Mouse (Mus musculus): ENCODE data around the gene Gm13420. TPM values are rescaled to one million over a fixed set of nuclear protein-coding genes. Genes with fewer than 3 reads are reported as not detected.

The Gm13420 gene
- total RNA-seq (2023), result not detected in 2 replicates

GRCm38 (mm10) chr2:29751497-29751896, at the start of gene Gm13420:
Gene Gm13420 (minus strand): TSS chr2:29751685.

GRCm38 (mm10) chr2:29787937-29788681, 36.6 kb upstream of the Gm13420 start, which contains the start of gene Trub2:
Gene Trub2 (minus strand): TSS chr2:29788502.

GRCm38 (mm10) chr2:29787104-29787917, 35.8 kb upstream of the Gm13420 start, which contains the start of gene Coq4:
Gene Coq4 (plus strand): TSS chr2:29787493.

Other genes starting within 250 kb of the Gm13420 start
- 45.7 and 72.1 TPM in 2 replicates for gene Rapgef1, start 132.0 kb downstream of the Gm13420 start, total RNA-seq (2023)
- 1.1 TPM in 1 of 2 replicates, not detected in the other for gene Gm13547, start 7.6 kb upstream of the Gm13420 start, total RNA-seq (2023)
- 16.8 and 35.4 TPM in 2 replicates for gene Coq4, start 35.8 kb upstream of the Gm13420 start, total RNA-seq (2023)
- 59.7 and 78.9 TPM in 2 replicates for gene Trub2, start 36.8 kb upstream of the Gm13420 start, total RNA-seq (2023)
- 172 and 238 TPM in 2 replicates for gene Slc27a4, start 50.9 kb upstream of the Gm13420 start, total RNA-seq (2023)
- 28.1 and 34.0 TPM in 2 replicates for gene Urm1, start 68.4 kb upstream of the Gm13420 start, total RNA-seq (2023)
- gene Cercam, start 117.5 kb upstream of the Gm13420 start, total RNA-seq (2023), result 3.8 and 4.0 TPM in 2 replicates
- 88.1 and 137 TPM in 2 replicates for gene Odf2, start 137.5 kb upstream of the Gm13420 start, total RNA-seq (2023)
- 43.2 and 46.6 TPM in 2 replicates for gene Gle1, start 183.7 kb upstream of the Gm13420 start, total RNA-seq (2023)
- 193 and 270 TPM in 2 replicates for gene Sptan1, start 213.9 kb upstream of the Gm13420 start, total RNA-seq (2023)

Data from neutrophil, adult 65 days (primary cell).